In the genomic region with DNA sequence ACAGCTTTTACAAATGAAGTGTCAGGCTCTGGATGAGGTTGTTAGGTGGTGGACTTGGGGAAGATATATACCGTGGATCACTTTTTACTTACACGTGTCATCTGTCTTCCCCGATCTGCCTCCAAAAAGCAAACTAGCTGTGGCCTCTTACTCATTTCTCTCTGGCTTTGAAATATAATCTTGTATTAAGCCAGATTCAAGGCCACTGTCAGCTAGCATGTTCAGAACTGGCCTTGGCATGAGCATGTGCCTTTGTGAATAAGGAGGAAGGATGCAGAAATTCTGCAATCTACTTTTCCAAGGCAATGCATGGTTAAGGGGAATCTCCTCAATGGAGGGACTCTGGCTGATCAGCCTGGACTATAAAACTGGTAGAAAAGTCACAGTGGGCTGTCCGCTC, we compare ENCODE assay signal across 5 mouse cellular contexts.
"Had no signal": no experiment of that assay in that cellular context is flagged by ENCODE, and none has a peak within 500 bp of the region (broad histone marks: within the 10 kb centered on the region; RNA-seq: fewer than 3 reads in every experiment).

No protein-coding gene starts in this region.

- DNase-seq: lung, adult 2 months; lung, postnatal 36 days; right cerebral cortex, postnatal 14 days; thymus, adult 2 months; thymus, postnatal 25 days had no signal
